Mouse (Mus musculus) bone marrow macrophage, adult 2 months (primary cell): Measurements from ENCODE around the gene Cox4i1.

ENCODE experiments used
- CTCF ChIP-seq: IDR thresholded peaks from 2 replicates; pipeline ENCODE4 v1.5.1; 2012; ENCODE audit warnings: low read depth, mild to moderate bottlenecking, low read length, moderate library complexity
- POLR2A ChIP-seq: IDR thresholded peaks from 2 replicates; pipeline ENCODE4 v1.6.1; 2012; ENCODE audit warnings: mild to moderate bottlenecking, low read depth, low read length, borderline replicate concordance

GRCm38 (mm10) chr8:120701758-120702465 lies 33.9 kb downstream of the Cox4i1 start:
- TF ChIP-seq CTCF = no peak
- no peak for TF ChIP-seq POLR2A
